Mouse (Mus musculus) telencephalon, adult 2 months (tissue): ENCODE data around the gene Rexo4.
A peak's percentile ranks its signal among the peaks of the same experiment; 100 is the strongest.

Source experiments
- DNase-seq: peaks from one replicate; pipeline ENCODE4 v3.0.0-alpha.2; 2011; ENCODE audit warnings: low read depth, low spot score

The Rexo4 gene

GRCm38 (mm10) chr2:26963923-26964723 lies at the start of gene Rexo4:
Rexo4 (minus strand) TSS chr2:26964386.
- DNase-seq, result peak; percentile 98

- DNase-seq, result peak; percentile 75
Observed at GRCm38 (mm10) chr2:27009714-27010244, 45.6 kb upstream of the Rexo4 start, which contains the start of gene Cacfd1. Cacfd1 (plus strand) TSS chr2:27009926.

GRCm38 (mm10) chr2:27007701-27008100 lies 43.5 kb upstream of the Rexo4 start:
- DNase-seq, result no peak

GRCm38 (mm10) chr2:27006255-27006654 lies 42.1 kb upstream of the Rexo4 start:
- peak; percentile 79 for DNase-seq

GRCm38 (mm10) chr2:26997993-26998392 lies 33.8 kb upstream of the Rexo4 start:
- DNase-seq, result no peak

GRCm38 (mm10) chr2:26997498-26997897 lies 33.3 kb upstream of the Rexo4 start:
- DNase-seq, result no peak

- DNase-seq, result no peak
Observed at GRCm38 (mm10) chr2:26993936-26994335, 29.8 kb upstream of the Rexo4 start.

GRCm38 (mm10) chr2:26984640-26985039 lies 20.5 kb upstream of the Rexo4 start:
- no peak for DNase-seq

- no peak for DNase-seq
Observed at GRCm38 (mm10) chr2:26984179-26984578, 20.0 kb upstream of the Rexo4 start.

- DNase-seq, result no peak
Observed at GRCm38 (mm10) chr2:26980361-26980760, 16.2 kb upstream of the Rexo4 start.

- DNase-seq, result no peak
Observed at GRCm38 (mm10) chr2:26973960-26974359, 9.8 kb upstream of the Rexo4 start.

- no peak for DNase-seq
Observed at GRCm38 (mm10) chr2:26973116-26973515, 8.9 kb upstream of the Rexo4 start, which contains the start of gene Adamts13. Adamts13 (plus strand) TSS chr2:26973416.

- DNase-seq, result no peak
Observed at GRCm38 (mm10) chr2:26967262-26967661, 3.1 kb upstream of the Rexo4 start.

- DNase-seq, result no peak
Observed at GRCm38 (mm10) chr2:26964724-26965370, 661 bp upstream of the Rexo4 start.

GRCm38 (mm10) chr2:26960756-26961155 lies 3.4 kb downstream of the Rexo4 start:
- DNase-seq, result no peak

GRCm38 (mm10) chr2:26957488-26957859 lies 6.7 kb downstream of the Rexo4 start:
- no peak for DNase-seq

- DNase-seq, result no peak
Observed at GRCm38 (mm10) chr2:26956811-26957487, 7.2 kb downstream of the Rexo4 start.

GRCm38 (mm10) chr2:26954735-26955395 lies 9.3 kb downstream of the Rexo4 start:
- DNase-seq, result no peak

- no peak for DNase-seq
Observed at GRCm38 (mm10) chr2:26952866-26953265, 11.3 kb downstream of the Rexo4 start.

- DNase-seq, result no peak
Observed at GRCm38 (mm10) chr2:26952193-26952592, 12.0 kb downstream of the Rexo4 start.

- no peak for DNase-seq
Observed at GRCm38 (mm10) chr2:26951346-26951905, 12.8 kb downstream of the Rexo4 start.
